Mouse (Mus musculus): ENCODE data around the gene Crat. TPM values are rescaled to one million over a fixed set of nuclear protein-coding genes. Genes with fewer than 3 reads are reported as not detected.

The Crat gene
- total RNA-seq, 1 experiment from 2014 or later: 17.3 TPM

DNA sequence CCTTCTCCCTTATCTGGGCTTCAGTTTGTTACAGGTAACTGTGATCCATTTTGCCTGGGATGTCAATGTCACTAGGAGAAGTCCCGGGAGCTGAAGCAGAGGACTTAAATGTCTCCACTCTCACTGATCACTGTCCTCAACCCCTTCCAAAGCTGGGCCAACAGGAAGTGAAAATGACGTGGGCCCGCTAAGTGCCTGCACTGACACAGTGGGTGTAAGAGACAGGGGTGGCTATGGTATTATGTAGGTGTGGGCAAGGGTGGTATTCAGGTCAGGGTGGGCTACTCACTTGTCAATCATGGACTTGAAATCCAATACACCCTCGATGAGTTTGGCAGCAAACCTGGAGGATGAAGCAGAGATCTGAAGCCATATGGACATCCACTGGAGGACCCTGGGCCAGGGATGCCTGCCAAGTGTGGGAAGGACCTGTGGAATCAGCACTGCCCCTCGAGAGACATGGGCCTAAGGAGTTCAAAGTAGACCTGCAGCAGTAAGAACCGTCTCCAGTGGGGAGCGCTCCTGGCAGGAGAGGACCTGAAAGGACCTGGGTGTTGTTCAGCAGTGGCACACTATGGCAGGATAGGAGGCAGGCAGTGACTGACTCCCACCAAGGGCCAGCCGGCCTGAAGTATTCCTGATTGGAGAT is 7.0 kb downstream of the Crat start:
- no peak for ATAC-seq (replicated peaks; ENCODE audit: low read depth, poor library complexity, severe bottlenecking)

- ATAC-seq (replicated peaks; ENCODE audit: low read depth, poor library complexity, severe bottlenecking): no peak
Observed at GRCm38 (mm10) chr2:30407778-30408177, 7.8 kb downstream of the Crat start.

DNA sequence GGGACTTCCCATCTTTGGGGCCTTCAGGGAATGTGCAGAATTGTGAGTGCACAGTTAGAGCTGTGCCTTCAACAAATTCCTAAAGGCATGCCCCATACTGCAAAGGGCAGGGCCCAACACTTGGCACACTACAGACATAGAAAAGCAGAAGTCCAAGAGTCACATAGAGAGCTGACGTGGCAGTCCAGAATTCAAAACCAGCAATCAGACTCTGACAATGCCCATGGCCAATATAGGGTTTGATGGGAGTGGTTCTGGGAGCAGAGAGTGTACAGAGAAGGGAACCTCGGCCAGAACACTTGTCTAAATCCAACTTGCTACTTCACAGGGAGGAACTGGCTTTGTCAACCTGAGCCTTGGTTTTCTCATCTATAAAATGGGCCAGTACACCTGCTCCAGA is 8.4 kb downstream of the Crat start:
- ATAC-seq (replicated peaks; ENCODE audit: low read depth, poor library complexity, severe bottlenecking): 0 out of 2 replicates have a peak, but pooled peaks have one; percentile 8

GRCm38 (mm10) chr2:30403870-30404269 is 11.7 kb downstream of the Crat start:
- no peak for ATAC-seq (replicated peaks; ENCODE audit: low read depth, poor library complexity, severe bottlenecking)

GRCm38 (mm10) chr2:30402843-30403242 is 12.8 kb downstream of the Crat start:
- no peak for ATAC-seq (replicated peaks; ENCODE audit: low read depth, poor library complexity, severe bottlenecking)

DNA sequence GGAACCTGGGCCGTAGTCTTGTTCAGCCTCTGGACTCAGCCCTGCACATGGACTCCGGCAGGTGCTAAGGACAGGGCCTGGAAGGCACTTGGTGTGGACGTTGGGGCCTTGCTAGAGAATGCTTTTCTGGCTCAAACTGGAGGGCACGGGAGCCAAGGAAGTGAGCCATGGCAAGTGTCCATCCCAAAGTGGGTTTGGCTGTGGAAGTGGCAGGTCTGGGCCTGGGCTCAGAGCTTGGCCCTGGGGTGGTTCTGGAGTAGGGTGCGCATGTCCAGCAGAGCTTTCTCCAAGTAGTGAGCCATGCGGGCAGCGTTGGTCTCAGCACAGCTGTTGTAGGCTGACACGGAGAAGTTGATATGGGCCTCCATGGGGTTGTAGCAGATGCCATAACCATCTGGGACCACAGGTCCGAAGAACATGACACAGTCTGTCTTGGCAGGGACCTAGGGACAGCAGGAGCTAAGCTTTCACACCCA is 13.2 kb downstream of the Crat start:
- no peak for ATAC-seq (replicated peaks; ENCODE audit: low read depth, poor library complexity, severe bottlenecking)

GRCm38 (mm10) chr2:30401581-30401980 is 14.0 kb downstream of the Crat start:
- ATAC-seq (replicated peaks; ENCODE audit: low read depth, poor library complexity, severe bottlenecking): no peak

DNA sequence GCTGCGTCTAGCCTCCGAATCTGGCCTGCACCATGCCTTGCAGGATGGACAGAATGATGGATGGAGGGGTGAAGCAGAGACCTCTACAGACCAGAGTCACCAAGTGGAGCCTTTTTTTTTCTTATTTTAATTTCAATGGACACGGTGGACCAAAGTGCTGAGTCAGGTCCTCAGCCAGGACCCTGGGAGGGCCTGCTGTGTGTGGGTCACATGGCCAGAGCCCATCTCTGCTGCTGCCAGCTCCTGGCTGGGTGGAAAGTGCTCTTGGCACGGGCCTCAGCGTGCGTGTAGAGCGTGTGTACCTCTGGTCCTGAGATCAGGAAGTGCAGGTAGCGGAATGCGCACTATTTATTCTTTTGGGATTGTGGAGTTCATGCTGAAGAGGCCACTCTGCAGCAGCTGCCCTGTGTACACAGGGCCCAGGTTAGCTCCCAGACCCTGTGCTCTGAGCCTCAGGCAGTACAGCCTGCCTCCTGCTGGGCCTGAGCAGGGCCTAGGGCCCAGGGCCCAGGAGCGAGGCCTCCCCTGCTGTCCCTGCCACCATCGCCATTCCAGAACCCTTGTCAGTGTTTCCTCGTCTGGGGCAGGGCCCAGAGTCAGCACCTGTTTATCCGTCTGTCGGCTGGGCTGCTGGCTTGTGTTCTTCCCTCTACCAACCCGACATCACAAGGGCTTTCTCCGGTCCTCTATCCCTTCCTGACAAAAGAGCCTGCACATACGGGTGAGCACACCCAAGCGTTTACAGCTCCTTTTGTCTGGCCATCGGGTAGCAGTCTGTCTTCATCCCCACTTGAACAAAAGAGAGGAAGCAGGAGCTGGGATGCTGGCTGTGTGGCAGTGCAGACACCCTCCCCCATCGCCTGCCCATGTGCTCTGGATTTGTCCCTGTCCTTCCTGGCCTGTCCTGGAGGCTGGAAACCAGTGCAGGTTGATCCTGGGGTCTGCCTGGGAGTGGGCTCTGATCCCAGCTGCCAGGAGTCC is 16.1 kb downstream of the Crat start:
- no peak for ATAC-seq (replicated peaks; ENCODE audit: low read depth, poor library complexity, severe bottlenecking)

DNA sequence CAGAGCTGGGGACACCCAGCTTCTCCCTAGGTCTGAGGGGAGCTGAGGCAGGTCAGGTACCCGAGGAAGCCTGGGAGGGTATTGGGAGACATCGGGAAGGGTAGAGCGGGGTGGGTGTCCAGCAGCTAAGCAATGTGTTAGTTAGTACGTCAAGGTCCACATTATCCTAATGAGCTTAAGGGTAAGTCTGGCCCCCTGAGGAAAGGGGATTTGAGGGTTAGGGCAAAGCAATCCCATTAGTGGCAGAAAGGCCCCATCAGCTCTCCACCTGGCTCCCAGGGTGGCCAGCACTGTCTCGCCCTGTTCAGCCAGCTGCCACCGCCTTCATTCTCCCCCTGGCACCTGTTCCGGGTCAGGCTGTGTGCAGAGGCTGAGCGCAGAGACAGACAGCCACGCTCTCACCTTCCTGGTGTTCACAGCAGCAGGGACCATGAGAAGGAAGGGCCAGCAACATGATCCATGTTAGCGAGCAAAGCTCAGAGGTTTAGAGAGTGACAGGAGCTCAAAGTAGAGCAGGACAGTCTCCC is 17.6 kb downstream of the Crat start:
- no peak for ATAC-seq (replicated peaks; ENCODE audit: low read depth, poor library complexity, severe bottlenecking)

DNA sequence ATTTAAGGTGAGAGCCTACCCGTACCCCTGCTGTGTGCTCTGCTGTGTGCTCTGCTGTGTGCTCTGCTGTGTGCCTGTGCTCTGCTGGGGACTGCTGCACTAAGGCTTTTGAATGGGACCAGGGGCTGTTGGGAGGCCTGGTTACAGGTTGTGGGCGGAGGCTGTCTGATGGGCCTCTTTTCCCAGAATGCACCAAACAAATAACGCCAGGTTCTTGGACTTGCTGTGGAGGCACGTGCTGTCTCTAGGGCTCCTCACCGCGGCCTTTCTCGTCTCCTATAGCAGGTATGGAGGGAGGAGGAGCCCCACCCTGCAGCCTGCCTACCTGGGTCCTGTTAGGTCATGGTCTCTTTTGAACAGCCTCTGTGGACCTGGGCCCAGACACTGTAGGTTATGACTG is 19.4 kb downstream of the Crat start:
- ATAC-seq (replicated peaks; ENCODE audit: low read depth, poor library complexity, severe bottlenecking): no peak

GRCm38 (mm10) chr2:30395757-30396156 is 19.9 kb downstream of the Crat start:
- no peak for ATAC-seq (replicated peaks; ENCODE audit: low read depth, poor library complexity, severe bottlenecking)

DNA sequence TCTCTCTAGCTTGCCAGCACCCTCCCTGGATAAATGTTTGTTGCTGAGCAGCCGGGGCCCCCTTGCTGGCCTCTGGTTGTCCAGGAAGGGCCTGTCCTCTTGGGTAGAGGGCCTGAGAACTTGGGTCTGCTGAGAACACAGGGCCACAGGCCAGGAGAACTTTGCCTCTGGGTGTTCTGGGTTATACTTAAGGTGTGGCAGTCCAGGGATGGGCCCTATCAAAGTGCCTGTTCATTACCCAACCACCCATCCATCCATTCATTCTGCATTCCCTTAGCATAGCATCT is 22.3 kb downstream of the Crat start:
- no peak for ATAC-seq (replicated peaks; ENCODE audit: low read depth, poor library complexity, severe bottlenecking)

DNA sequence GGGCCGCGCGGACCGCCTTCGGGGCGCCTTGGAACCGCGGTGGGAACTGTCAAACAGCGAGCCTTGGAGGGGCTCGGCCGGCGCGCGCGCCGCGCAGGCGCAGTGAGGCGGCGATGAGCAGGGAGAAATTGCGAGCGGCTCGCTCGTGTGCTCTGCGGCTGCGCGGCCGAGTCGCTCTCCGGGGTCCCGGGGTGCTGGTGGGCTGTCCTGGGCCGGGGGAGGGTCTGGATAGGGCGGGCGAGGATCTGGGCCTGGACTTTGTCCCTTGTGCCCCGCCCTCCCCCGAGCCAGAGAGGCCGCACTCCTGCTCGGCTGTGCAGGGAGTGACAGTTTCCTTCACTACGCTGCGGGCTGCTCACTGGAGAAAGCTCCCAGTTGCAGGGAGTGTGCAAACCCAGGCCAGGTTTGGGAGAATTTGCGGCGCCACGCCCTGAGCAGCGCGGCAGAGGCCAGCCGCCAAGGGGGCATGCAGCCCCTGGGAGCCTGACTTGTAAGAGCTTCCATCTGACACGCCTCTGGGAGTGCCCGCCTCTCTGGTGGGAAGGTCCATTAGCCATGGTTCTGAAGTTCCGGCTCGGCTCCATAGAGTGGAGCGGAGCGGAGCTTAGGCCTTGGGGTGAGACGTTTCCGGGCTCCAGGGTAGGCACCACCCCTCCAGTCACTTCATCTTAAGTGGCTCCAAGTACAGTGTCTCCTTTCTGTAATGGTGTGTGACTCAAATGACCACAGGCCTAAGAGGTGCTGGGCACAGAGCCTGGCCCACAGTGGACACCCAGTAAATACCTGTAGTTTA is 22.8 kb downstream of the Crat start:
- peak; percentile 14 for ATAC-seq (replicated peaks; ENCODE audit: low read depth, poor library complexity, severe bottlenecking)

- peak; percentile 93 for ATAC-seq (replicated peaks; ENCODE audit: low read depth, poor library complexity, severe bottlenecking)
Observed at GRCm38 (mm10) chr2:30392114-30392576, 23.5 kb downstream of the Crat start, which contains the start of gene Dolpp1. TSS of gene Dolpp1 (plus strand) at chr2:30392254.

- ATAC-seq (replicated peaks; ENCODE audit: low read depth, poor library complexity, severe bottlenecking): no peak
Observed at GRCm38 (mm10) chr2:30389000-30389399, 26.6 kb downstream of the Crat start.

DNA sequence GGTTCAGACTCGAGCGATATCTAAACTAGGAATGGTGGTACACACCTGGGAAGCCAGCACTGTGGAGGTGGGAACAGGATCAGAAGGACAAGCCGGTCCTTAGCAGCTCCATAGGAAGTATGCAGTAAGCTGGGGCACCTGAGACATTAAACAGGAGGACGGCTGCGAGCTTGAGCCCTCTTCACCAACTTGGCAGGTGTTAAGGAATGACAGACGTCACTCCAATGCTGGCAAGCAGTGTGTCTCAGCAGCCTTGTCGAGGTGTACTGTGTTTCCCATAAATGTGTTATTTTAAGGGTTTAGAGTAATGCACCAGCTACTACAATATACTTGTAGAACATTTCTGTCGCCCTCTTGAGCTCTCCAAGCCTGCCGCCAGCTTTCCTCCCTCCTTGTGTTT is 28.7 kb downstream of the Crat start:
- no peak for ATAC-seq (replicated peaks; ENCODE audit: low read depth, poor library complexity, severe bottlenecking)

DNA sequence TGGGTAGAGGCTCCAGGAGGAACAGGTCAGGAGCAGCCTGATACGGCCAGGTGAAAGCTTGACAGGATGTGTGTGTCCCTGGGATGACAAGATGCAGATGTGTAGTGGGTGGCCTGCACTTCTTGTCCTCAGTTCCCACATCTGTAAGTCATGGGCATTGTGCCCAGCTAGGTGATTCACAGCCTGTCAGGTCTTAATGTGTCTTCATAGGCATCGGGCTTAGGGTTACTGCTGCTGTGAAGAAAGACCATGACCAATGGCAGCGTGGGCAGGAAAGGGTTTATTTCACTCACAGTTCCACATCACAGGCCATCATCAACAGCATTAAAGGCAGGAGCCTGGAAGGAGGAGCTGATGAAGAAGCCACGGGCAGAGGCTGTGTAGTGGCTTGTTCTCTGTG is 30.0 kb downstream of the Crat start:
- ATAC-seq (replicated peaks; ENCODE audit: low read depth, poor library complexity, severe bottlenecking): no peak

GRCm38 (mm10) chr2:30384814-30385213 is 30.8 kb downstream of the Crat start:
- ATAC-seq (replicated peaks; ENCODE audit: low read depth, poor library complexity, severe bottlenecking): no peak

DNA sequence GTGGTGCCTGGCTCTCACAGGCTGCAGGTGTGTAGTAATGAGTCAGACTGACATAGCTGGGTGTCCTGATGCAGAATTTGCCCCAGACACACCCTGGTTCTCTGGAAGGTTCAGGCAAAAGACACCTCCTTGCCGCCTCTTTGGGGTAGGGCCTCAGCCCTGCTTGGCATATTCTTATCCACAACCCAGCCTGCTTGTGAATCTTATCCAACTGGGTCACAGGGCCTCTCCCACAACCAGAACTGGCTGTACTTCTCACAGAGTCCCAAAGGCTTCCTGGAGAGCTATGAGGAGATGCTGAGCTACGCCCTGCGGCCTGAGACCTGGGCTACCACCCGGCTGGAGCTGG is 34.3 kb downstream of the Crat start:
- ATAC-seq (replicated peaks; ENCODE audit: low read depth, poor library complexity, severe bottlenecking): no peak

Measured in common myeloid progenitor, adult 5-6 weeks (primary cell).